Mouse (Mus musculus) heart, adult 2 months (tissue): ENCODE results near the gene Tjp1.

Source experiments
- CTCF ChIP-seq: fragments of 200-600 bp; IDR thresholded peaks from 2 replicates; pipeline ENCODE4 v1.8.1; 2022; ENCODE audit warnings: antibody characterized with exemption, mild to moderate bottlenecking, moderate library complexity
- POLR2A ChIP-seq: fragments of 200-500 bp; IDR thresholded peaks from 2 replicates; pipeline ENCODE4 v1.6.1; 2011; ENCODE audit warnings: mild to moderate bottlenecking, low read depth, low read length, control low read depth; ENCODE audit not compliant: insufficient read depth

DNA sequence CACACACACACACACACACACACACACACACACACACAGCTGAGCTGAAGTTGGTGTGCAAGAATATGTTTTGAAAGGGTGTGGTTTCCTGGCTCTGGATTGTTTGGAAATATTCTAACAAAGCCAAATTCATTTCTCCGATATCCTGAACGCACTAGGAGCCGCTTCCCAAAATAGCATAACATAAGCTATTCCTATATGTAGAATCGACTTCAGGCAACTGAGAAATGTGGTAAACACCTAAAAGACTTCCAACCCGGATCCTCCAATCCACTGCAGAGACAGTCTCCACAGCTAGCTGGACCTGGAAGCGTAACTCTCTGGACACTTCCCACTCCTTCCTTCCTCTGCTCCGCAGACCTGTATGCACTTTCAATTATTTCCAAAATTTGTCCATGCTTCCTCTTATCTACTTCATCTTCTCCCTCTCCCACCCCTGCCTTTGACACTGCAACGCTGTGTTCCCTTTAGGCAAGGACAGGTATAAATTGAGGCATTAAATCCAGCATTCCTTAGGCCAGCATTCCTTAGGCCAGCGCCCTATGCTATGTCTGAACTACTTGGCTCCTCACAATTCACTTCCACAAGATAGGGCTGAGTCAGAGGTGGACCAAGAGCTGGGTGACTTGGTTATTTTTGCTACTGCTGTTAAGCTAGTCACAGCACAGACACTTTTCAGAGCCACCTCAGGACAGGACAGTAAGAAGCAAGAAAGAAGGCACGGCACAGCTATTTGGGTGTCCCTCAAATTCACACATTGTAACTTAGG lies 144.9 kb downstream of the Tjp1 start:
- TF ChIP-seq CTCF (no peak), POLR2A (no peak)
